Mouse (Mus musculus) left cerebral cortex, postnatal 36 days (tissue): ENCODE results near the gene Rps24. TPM values are rescaled to one million over a fixed set of nuclear protein-coding genes. Genes with fewer than 3 reads are reported as not detected.

Experiments used
- DNase-seq, 2 experiments: peaks; one replicate each; pipeline ENCODE4 v3.0.0; 2021 to 2022; ENCODE audit warnings: low spot score in 2 of 2, mixed read lengths in 1 of 2
- intact Hi-C: fragments of 180-260 bp; cut with DNase I; formaldehyde crosslinking; loops from one replicate; pipeline ENCODE4 v1.15.1; 2025
- total RNA-seq, 2 experiments: library from RNA; stranded (reverse); gene quantifications; 2 replicates each; pipeline ENCODE4 v1.2.3; 2021

Rps24 gene
- total RNA-seq, 2 experiments from 2014 or later = 665 to 675 TPM

DNA sequence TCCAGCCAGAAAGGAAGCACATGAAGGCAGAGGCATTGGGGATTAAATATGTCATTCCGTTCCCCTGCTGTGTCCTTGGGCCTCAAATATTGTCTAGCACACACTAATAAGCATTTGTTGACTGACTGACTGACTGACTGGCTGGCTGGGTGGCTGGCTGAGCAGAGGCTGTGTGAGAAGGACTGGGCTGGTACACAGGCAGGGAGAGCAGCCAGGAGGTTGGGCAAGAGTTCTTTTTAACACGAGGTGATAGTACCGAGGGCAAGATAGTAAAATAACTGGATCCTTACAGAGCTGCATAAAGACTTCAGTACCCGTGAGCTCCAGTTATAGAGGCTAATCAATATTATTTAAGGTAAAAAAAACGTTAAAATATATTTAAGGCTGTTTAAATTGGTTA is 22.6 kb downstream of the Rps24 start:
- DNase-seq = no peak
- intact Hi-C loops = loop anchor here (5.0 to 10.0 kb wide), 3 partner anchors 33 to 505 kb away; no protein-coding TSS in a partner anchor

DNA sequence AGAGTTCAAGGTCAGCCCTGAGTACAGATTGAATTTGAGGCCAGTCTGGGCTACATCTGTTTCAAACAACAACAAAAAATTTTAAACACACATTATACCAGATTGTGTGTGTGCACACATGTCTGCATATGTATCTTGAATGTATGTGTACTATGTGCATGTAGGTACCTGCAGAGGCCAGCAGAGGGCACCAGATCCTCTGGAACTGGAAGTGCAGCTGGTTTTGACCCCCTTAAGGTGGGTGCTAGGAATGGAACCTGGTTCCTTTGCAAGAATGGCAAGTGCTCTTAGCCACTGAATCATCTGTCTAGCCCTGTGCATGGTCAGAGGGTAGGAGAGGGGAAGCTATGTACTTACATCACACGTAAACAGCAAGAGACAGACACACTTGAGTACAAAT is 23.3 kb downstream of the Rps24 start:
- DNase-seq = no peak
- intact Hi-C loops = no loop called here

DNA sequence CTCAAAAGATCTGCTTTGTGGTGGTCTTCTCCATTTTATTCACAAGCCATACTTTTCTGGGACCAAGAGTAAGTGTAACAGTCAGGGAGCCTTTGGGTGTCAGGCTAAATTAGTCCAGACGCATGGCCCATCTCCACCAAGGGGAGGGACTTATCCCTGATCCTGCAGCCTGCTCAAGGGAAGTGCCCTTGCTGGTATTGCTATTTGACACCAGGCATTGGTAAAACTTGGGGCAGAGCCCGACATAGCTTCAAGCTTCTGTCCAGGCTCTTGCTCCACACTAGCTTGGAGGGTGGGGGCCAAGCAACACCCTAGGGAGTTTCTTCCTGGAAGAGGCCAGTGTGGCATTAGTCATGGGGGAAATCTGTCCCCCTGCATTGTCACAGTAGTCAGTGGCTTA is 23.8 kb downstream of the Rps24 start:
- intact Hi-C loops = no loop called here
- DNase-seq = no peak

DNA sequence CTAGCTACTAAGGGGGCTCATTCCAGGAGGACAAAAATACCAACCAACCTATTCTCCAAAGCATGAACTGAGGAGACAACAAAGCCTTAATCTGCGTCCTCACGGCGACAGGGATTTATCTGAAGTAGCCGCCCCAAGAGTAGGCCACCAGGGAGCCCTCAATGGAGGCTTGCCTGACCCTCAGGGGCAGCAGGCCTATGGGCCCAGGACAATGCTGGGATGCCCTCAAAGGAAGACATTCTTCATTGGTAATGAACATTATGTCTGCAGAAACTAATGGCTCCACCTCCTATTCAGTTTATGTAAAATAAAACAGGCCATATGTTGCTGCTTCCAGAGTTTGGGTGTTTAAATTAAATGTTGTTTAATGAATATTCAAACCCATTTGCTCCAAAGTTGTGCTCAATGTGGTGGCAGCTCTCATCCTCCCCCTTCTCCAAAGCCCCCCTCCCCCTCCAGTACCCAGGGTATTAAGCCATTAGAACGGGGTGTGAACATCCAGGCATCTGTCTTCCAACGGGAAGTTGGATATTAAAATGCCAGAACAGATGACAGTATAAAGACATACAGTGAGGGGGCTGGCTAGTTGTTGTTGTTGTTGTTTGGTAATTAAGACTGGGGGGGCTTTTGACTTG is 25.7 kb downstream of the Rps24 start:
- intact Hi-C loops = no loop called here

DNA sequence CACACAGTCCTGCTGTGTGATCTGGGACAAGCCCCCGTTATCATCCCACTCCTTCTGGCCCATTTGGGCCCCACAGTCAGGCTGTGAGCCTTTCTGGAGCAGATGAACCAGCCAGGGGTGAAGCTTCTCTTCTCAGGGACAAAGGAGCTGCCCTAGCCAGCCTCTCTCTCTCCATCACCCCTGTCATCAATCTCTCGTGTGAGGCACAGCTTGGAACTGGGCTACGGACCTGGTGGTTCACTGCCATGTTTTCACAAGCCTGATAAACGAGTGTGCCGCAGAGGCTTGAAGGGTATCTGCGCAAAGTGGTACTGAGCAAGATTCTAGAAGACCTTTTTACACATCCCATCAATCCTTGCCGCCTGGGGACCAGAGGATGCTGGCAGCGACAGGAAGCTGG is 34.7 kb downstream of the Rps24 start:
- no peak for DNase-seq
- intact Hi-C loops = no loop called here

More for the DNA sequence above, 25.7 kb downstream of the Rps24 start:
- no peak for DNase-seq

DNA sequence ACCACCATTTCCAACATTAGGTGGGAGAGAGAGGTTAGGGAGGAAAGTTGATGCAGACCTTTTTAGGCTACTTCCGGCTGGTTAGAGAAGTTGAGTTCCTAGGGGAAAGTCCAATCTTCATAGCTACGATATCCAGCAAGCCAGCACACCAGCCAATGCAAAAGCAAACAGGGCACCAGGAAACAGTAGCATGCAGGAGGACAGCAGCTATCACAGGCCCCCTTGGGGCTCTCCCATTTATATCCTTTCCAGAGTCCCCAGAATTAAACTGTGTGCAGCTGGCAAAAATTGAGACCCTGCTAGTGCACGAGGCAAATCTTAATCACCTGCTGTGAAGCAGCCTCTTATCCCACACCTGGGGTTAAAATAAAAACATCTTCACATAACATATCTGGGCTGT is 38.2 kb downstream of the Rps24 start:
- no peak for DNase-seq
- intact Hi-C loops = no loop called here

DNA sequence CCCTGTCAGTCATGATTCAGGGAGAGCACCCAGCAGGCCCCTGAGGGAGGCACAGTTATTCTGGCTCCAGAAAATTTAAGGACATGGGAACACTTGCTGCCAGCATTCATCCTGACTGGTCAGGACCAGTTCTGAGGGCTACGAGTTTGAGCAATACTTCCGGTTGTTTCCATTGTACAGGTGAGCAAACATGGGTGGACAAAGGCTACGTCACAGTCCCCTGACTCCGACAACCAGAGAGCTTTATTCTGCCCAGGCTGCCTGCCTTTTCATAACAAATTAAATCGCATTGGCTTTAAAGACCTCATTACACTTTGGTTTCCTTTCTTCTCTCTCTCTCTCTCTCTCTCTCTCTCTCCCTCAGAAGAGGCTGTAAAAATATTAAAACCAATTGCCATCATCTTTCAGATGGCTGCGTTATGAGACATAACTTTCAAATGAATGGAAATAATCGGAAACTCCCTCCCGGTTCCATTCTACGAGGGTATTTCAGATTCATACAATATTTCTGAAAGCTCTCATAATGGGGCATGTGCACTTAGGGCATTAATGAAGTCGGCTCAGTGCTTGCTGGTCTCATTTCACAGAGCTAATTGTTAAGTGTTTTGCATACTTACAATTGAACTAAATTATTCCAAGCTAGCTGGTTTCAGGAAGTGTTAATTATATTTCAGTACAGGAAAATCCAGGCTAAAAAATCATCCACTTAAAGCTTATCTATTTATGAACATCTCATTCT is 38.9 kb downstream of the Rps24 start:
- intact Hi-C loops = no loop called here

DNA sequence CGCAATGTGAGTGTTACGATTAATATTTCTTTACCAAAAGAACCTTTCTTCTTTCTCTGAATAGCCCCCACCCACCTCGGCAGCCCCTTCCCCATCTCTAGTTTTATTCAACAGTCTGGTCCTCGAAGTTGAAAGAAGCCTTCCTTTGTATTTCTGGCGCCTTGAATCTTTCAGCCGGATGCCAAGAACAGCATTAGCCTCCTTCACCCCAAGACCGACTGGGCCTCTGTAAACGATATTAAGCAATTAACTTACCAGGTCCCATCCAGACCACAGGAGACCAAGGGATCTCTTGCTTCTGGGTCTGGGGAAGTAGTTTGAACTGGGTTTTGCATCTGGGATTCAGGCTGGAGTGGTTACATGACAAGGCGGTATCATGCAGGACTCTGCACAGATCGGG is 39.5 kb downstream of the Rps24 start:
- intact Hi-C loops = no loop called here
- DNase-seq = no peak

More for the DNA sequence above, 38.9 kb downstream of the Rps24 start:
- no peak for DNase-seq

DNA sequence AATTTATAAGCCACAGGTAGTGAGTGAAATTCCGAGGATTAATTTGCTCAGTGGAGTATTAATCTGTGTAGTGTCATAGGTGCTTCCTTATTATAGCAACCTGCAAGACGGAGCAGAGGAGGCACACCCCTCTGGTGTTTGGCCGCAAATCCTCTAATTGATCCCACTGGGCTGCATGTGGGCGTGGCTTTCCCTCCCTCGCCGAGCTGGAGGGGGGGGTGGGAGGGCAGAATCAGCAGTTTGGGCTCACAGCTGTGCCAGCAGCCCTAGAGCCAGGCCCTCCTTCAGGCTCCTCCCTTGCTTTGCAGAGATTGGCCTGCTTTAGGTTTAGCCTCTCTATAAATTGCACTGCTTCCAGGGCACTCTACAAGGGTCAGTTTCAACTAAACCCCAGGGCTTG is 43.3 kb downstream of the Rps24 start:
- DNase-seq = no peak
- intact Hi-C loops = no loop called here

DNA sequence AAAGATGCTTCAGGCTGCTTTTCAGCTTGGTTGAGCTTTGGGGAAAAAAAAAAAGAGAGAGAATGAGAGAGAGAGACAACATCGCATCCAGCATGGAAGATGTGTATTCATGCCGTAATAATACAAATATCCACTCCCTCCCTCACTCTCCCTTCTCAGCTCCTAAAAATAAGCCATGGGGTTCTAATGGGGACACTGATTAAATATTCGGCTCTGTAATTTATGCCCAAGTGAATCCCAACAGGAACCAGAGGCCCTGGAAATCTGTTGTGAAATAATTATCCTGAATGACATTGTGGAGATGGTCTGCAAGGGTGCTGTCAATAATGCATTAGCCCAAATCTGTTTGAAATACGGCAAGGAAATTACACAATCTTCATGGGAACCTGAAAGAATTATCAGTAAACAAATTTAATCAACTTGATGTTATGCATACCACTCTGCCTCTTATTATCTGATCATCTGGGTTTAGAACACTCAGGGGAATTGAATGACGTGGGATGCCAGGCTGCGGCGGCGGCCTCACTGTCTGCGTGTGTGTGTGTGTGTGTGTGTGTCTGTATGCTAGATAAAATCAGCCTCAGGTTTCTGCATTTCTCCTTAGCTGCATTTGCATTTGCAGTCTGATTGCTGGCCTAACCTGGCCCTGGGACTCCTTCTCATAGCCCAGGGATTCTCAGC is 48.1 kb downstream of the Rps24 start:
- intact Hi-C loops = no loop called here
- no peak for DNase-seq

DNA sequence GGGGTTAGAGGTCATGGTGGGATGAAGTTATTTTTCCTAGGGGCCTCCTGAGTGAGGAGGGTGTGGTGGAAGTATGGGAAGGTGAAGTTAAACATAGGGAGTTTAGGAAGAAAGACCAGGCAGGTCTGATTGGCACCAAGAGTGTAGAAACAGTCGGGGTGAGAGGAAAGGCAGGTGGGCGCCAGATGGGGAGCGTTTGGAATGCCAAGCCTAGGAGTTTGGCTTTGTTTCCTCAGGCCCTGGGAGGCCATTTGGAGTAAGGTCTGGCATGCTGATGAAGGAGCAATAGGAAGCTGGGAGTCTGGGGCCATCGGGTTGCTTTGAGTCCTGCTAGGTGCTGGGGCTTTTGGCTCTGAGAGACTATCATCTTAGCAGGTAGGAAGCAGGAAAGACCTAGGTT is 56.0 kb downstream of the Rps24 start:
- intact Hi-C loops = loop anchor here (5.0 kb wide), 1 partner anchor 36 kb away; no protein-coding TSS in a partner anchor

DNA sequence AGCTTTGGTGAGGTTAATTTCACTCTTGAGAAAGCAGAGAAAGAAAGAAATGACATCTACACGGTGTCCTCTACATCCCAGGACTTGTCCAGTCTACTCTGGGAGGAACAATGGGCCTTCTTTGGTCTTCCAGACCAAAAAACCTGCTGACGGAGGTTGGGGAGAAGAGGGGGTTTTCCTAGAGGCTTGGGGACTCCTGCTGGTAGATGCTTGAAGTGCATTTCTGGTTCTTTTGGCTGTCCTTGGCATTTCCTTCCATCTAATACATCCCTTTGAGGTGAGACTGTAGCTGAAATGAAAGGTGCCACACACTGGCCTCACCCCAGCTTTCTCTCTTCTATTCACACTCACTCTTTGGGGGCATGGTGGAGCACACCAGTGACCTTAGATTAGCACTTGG is 57.1 kb downstream of the Rps24 start:
- intact Hi-C loops = loop anchor here (5.0 kb wide), 1 partner anchor 37 kb away; no protein-coding TSS in a partner anchor
- DNase-seq = no peak

More for the DNA sequence above, 56.0 kb downstream of the Rps24 start:
- DNase-seq = no peak

Other genes starting within 250 kb of the Rps24 start
- 10 to 100 TPM; 24.8 to 42.8 TPM for gene Dlg5, start 241.2 kb upstream of the Rps24 start, total RNA-seq
- gene E330034G19Rik, start 193.9 kb upstream of the Rps24 start, total RNA-seq = not detected
- 10 to 100 TPM; 38.3 to 39.2 TPM for gene Polr3a, start 67 bp upstream of the Rps24 start, total RNA-seq